Comparison of ENCODE assay signal across 10 mouse cellular contexts in genomic region chr9:64233656-64234055, GRCm38 (mm10). TPM values are rescaled to one million over a fixed set of nuclear protein-coding genes. Genes with fewer than 3 reads are reported as not detected.
DNase-seq lines count a peak whose midpoint lies in the region.
"Had no signal": no experiment of that assay in that cellular context is flagged by ENCODE, and none has a peak within 500 bp of the region (broad histone marks: within the 10 kb centered on the region; RNA-seq: fewer than 3 reads in every experiment).

No protein-coding gene starts in this region.

- intact Hi-C loops in left cerebral cortex, postnatal 14 days (cut with DNase I), result no loop called here

- peak; percentile 9 for DNase-seq in kidney, adult 11 months
- DNase-seq in kidney, postnatal 25 days, result no peak
- peak; percentile 69 for DNase-seq in embryo, embryonic 11 days
- peak; percentile 65 for DNase-seq in forelimb bud, embryonic 11.5 days (ENCODE audit: low read depth, low spot score)
- DNase-seq in lung, postnatal 10 days, result peak; percentile 68
- DNase-seq in cerebellum, postnatal 36 days, result no peak
- no peak for DNase-seq in left cerebral cortex, postnatal 14 days (ENCODE audit: low spot score in 2 of 2)
- no peak for DNase-seq in left cerebral cortex, adult 18-20 months (ENCODE audit: low spot score in 2 of 2)
- DNase-seq: cerebellum, adult 11-12 months; spleen, adult 18-20 months had no signal

RNA-seq across cellular contexts. Expression of gene Uchl4, which starts 1.3 kb away (rescaled TPM):
- 1 to 10 TPM; 2.2 to 3.2 TPM for total RNA-seq in left cerebral cortex, postnatal 14 days (2021)
- total RNA-seq in left cerebral cortex, adult 18-20 months (2021), result 1 to 10 TPM; 1.9 to 3.7 TPM

RNA-seq across cellular contexts. Expression of gene Map2k1, which starts 19.8 kb away (rescaled TPM):
- total RNA-seq in left cerebral cortex, postnatal 14 days (2021), result 100 to 1,000 TPM; 212 to 216 TPM
- total RNA-seq in left cerebral cortex, adult 18-20 months (2021), result 100 to 1,000 TPM; 292 to 323 TPM

RNA-seq across cellular contexts. Expression of gene Tipin, which starts 47.7 kb away (rescaled TPM):
- 10 to 100 TPM; 14.8 to 15.6 TPM for total RNA-seq in left cerebral cortex, postnatal 14 days (2021)
- 10 to 100 TPM; 12.9 to 13.8 TPM for total RNA-seq in left cerebral cortex, adult 18-20 months (2021)

RNA-seq across cellular contexts. Expression of gene Snapc5, which starts 54.6 kb away (rescaled TPM):
- 10 to 100 TPM; 20.0 to 20.7 TPM for total RNA-seq in left cerebral cortex, postnatal 14 days (2021)
- 10 to 100 TPM; 18.6 to 22.4 TPM for total RNA-seq in left cerebral cortex, adult 18-20 months (2021)

Comparison
In these comparisons a context has a peak if more than half of its experiments do, and no peak if none do; other contexts are left out.
1. DNase-seq: peak in kidney, adult 11 months (single experiment), embryo, embryonic 11 days (single experiment), forelimb bud, embryonic 11.5 days (single experiment) and lung, postnatal 10 days (single experiment); none in kidney, postnatal 25 days (0 of 2), cerebellum, postnatal 36 days (0 of 2), left cerebral cortex, postnatal 14 days (0 of 2) and left cerebral cortex, adult 18-20 months (0 of 2).